Mouse (Mus musculus) MEL (cell line): ENCODE results near the gene Tmed6. TPM values are rescaled to one million over a fixed set of nuclear protein-coding genes. Genes with fewer than 3 reads are reported as not detected.

Source experiments
- DNase-seq: peaks from one replicate; pipeline ENCODE4 v3.0.0; 2011; ENCODE audit warnings: low read depth, low spot score
- H3K27ac ChIP-seq: 2 replicates; pipeline ENCODE4 v1.5.1; 2012; ENCODE audit warnings: low read depth, mild to moderate bottlenecking, control low read depth, low read length, moderate library complexity; ENCODE audit not compliant: control insufficient read depth
- H3K27me3 ChIP-seq, 2 experiments: fragments of 150-350 bp in 1 of 2; sonication (generic) in 1 of 2; 2 replicates each; pipeline ENCODE4 v1.6.1; 2012; ENCODE audit warnings: low read length in 2 of 2, mild to moderate bottlenecking in 2 of 2, improper control_type of control experiment in 1 of 2, moderate library complexity in 1 of 2; ENCODE audit not compliant: insufficient read depth in 2 of 2, control insufficient read depth in 1 of 2
- H3K36me3 ChIP-seq, 2 experiments: 2 replicates each; pipeline ENCODE4 v1.6.1; 2012 to 2014; ENCODE audit warnings: low read length in 2 of 2, improper control_type of control experiment in 1 of 2, inconsistent platforms in 1 of 2, mild to moderate bottlenecking in 1 of 2; ENCODE audit not compliant: insufficient read depth in 2 of 2, control insufficient read depth in 1 of 2
- H3K4me1 ChIP-seq, 2 experiments: fragments of 150-350 bp in 1 of 2; sonication (generic) in 1 of 2; 2 replicates each; pipeline ENCODE4 v1.6.1; 2012; ENCODE audit warnings: low read length in 2 of 2, improper control_type of control experiment in 1 of 2, mild to moderate bottlenecking in 1 of 2; ENCODE audit not compliant: insufficient read depth in 2 of 2, control insufficient read depth in 1 of 2
- H3K4me3 ChIP-seq, 2 experiments: fragments of 150-350 bp in 1 of 2; sonication (generic) in 1 of 2; 2 replicates each; pipeline ENCODE4 v1.5.1; 2012; ENCODE audit warnings: low read depth in 2 of 2, low read length in 2 of 2, mild to moderate bottlenecking in 2 of 2, moderate library complexity in 2 of 2, control low read depth in 1 of 2, improper control_type of control experiment in 1 of 2; ENCODE audit not compliant: control insufficient read depth in 1 of 2, insufficient read depth in 1 of 2
- H3K79me2 ChIP-seq: 2 replicates; pipeline ENCODE4 v1.6.1; 2012; ENCODE audit warnings: mild to moderate bottlenecking, low read length, moderate library complexity; ENCODE audit not compliant: control insufficient read depth, poor library complexity, insufficient read depth
- H3K9ac ChIP-seq: 2 replicates; pipeline ENCODE4 v1.6.1; 2012; ENCODE audit warnings: low read depth, mild to moderate bottlenecking, control low read depth, low read length, moderate library complexity; ENCODE audit not compliant: control insufficient read depth, poor library complexity, severe bottlenecking
- H3K9me3 ChIP-seq: fragments of 150-350 bp; sonication (generic); replicated peaks from 2 replicates; pipeline ENCODE4 v1.6.1; 2012; ENCODE audit warnings: mild to moderate bottlenecking, low read length, improper control_type of control experiment, moderate library complexity; ENCODE audit not compliant: insufficient read depth
- CHD1 ChIP-seq: IDR thresholded peaks from 2 replicates; pipeline ENCODE4 v1.6.1; 2012; ENCODE audit warnings: low read depth, mild to moderate bottlenecking, inconsistent platforms, low read length, improper control_type of control experiment
- CTCF ChIP-seq, 3 experiments: IDR thresholded peaks in 2 of 3; conservative IDR thresholded peaks in 1 of 3; 2 replicates each; pipeline ENCODE4 v1.5.1; 2011 to 2012; ENCODE audit warnings: low read length in 3 of 3, low read depth in 2 of 3, mild to moderate bottlenecking in 2 of 3, improper control_type of control experiment in 1 of 3, inconsistent platforms in 1 of 3, mixed read lengths in 1 of 3, moderate library complexity in 1 of 3; ENCODE audit not compliant: control insufficient read depth in 1 of 3, insufficient read depth in 1 of 3, poor library complexity in 1 of 3, severe bottlenecking in 1 of 3
- E2F4 ChIP-seq: IDR thresholded peaks from 2 replicates; pipeline ENCODE4 v1.6.1; 2011; ENCODE audit warnings: low read depth, low read length, improper control_type of control experiment, borderline replicate concordance
- EP300 ChIP-seq, 2 experiments: IDR thresholded peaks; 2 replicates each; pipeline ENCODE4 v1.6.1; 2011; ENCODE audit warnings: improper control_type of control experiment in 2 of 2, low read length in 2 of 2, low read depth in 1 of 2, mild to moderate bottlenecking in 1 of 2
- ETS1 ChIP-seq: IDR thresholded peaks from 2 replicates; pipeline ENCODE4 v1.6.1; 2012; ENCODE audit warnings: low read depth, mild to moderate bottlenecking, inconsistent platforms, low read length, improper control_type of control experiment, moderate library complexity
- GATA1 ChIP-seq: IDR thresholded peaks from 2 replicates; pipeline ENCODE4 v1.6.1; 2011; ENCODE audit warnings: low read depth, low read length, improper control_type of control experiment
- MXI1 ChIP-seq: IDR thresholded peaks from 2 replicates; pipeline ENCODE4 v1.6.1; 2011; ENCODE audit warnings: mild to moderate bottlenecking, low read depth, low read length, improper control_type of control experiment
- MYB ChIP-seq: IDR thresholded peaks from 2 replicates; pipeline ENCODE4 v1.6.1; 2011; ENCODE audit warnings: mild to moderate bottlenecking, low read depth, low read length, improper control_type of control experiment
- RCOR1 ChIP-seq: IDR thresholded peaks from 2 replicates; pipeline ENCODE4 v1.6.1; 2012; ENCODE audit warnings: low read depth, mild to moderate bottlenecking, inconsistent platforms, low read length, improper control_type of control experiment
- SMC3 ChIP-seq: IDR thresholded peaks from 2 replicates; pipeline ENCODE4 v1.6.1; 2011; ENCODE audit warnings: low read depth, low read length, improper control_type of control experiment
- USF1 ChIP-seq: IDR thresholded peaks from 2 replicates; pipeline ENCODE4 v1.6.1; 2014; ENCODE audit warnings: low read depth, mild to moderate bottlenecking, inconsistent platforms, low read length, improper control_type of control experiment, moderate library complexity
- ZKSCAN1 ChIP-seq: IDR thresholded peaks from 2 replicates; pipeline ENCODE4 v1.6.1; 2012; ENCODE audit warnings: low read depth, mild to moderate bottlenecking, inconsistent platforms, low read length, improper control_type of control experiment, moderate library complexity
- ZMIZ1 ChIP-seq: IDR thresholded peaks from 2 replicates; pipeline ENCODE4 v1.6.1; 2012; ENCODE audit warnings: low read depth, mild to moderate bottlenecking, inconsistent platforms, low read length, improper control_type of control experiment, moderate library complexity
- polyA plus RNA-seq, 2 experiments: library from polyadenylated mRNA; stranded (reverse) in 1 of 2; unstranded in 1 of 2; fragments of >175 nt in 1 of 2; fragments of >200 nt in 1 of 2; gene quantifications; 2 replicates each; pipeline versions ENCODE4 v1.2.1 to v1.2.4; 2012; ENCODE audit warnings: low replicate concordance in 2 of 2, low read depth in 1 of 2; ENCODE audit not compliant: insufficient read length in 2 of 2, insufficient read depth in 1 of 2, missing spikeins in 1 of 2
- total RNA-seq: library from RNA; depleted of rRNA; stranded (reverse); fragments of 300-350 nt; gene quantifications from 2 replicates; pipeline ENCODE4 v1.2.3, GENCODE M21; 2012

The Tmed6 gene
- total and polyA plus RNA-seq, 3 experiments = not detected

DNA sequence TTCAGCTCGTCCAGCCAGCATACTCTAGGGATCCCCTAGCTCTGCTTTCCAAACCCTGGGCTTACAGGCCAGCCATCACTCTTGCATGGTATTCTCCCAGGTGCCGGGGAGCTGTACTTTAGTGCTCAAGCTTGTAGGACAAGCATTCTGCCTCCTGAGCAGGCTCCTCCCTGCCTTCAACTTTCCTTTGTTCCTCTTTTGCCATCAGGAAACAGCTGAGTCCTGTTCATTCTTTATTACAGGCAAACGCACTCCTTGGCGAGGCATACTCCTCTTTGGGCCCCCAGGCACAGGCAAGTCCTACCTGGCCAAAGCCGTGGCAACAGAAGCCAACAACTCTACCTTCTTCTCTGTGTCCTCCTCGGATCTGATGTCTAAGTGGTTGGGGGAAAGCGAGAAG is 24.8 kb downstream of the Tmed6 start:
- Histone ChIP-seq H3K9ac (no peak overlapping the region), H3K27me3 (no peaks in the 10 kb centered on the region), H3K27ac (no peak overlapping the region), H3K79me2 (0 out of 2 replicates have a peak, but pooled peaks cover 1% of the 10 kb centered on the region), H3K9me3 (no peaks in the 10 kb centered on the region), H3K4me1 (no peaks in the 10 kb centered on the region), H3K4me3 (no peak overlapping the region), H3K36me3 (peaks cover 0 to 17% of the 10 kb centered on the region in 2 experiments; a peak in 2 of 4 replicates)
- DNase-seq = peak; percentile 48
- TF ChIP-seq GATA1 = no peak
- 0 out of 2 replicates have a peak, but pooled peaks have one; percentile 6 for TF ChIP-seq ETS1
- no peak for TF ChIP-seq ZMIZ1
- TF ChIP-seq EP300 (IDR thresholded peaks at IDR 0.05; ENCODE audit: low read depth in 1 of 2, low read length in 2 of 2) = no peak

DNA sequence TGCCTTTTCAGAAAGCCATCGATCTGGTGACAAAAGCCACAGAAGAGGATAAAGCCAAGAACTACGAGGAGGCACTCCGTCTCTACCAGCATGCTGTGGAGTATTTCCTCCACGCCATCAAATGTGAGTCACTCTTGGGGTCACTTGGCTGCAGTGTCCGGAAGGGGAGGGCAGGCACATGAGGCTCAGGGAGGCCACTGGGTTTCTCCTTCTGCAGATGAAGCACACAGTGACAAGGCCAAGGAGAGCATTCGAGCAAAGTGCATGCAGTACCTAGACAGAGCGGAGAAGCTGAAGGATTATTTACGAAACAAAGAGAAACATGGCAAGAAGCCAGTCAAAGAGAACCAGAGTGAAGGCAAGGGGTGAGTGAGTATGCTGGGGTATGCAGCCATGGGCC is 28.8 kb downstream of the Tmed6 start:
- TF ChIP-seq MYB (no peak), ZKSCAN1 (no peak), CTCF (IDR thresholded peaks at IDR 0.05 in 2 of 3, conservative IDR thresholded peaks at IDR 0.05 in 1 of 3; ENCODE audit: control insufficient read depth in 1 of 3, insufficient read depth in 1 of 3, low read depth in 2 of 3, low read length in 3 of 3, poor library complexity in 1 of 3, severe bottlenecking in 1 of 3) (no peak), MXI1 (no peak), GATA1 (no peak), CHD1 (no peak), ZMIZ1 (no peak)
- H3K36me3 ChIP-seq = peaks cover 8 to 12% of the 10 kb centered on the region in 2 experiments
- no peaks in the 10 kb centered on the region for H3K27me3 ChIP-seq
- H3K9me3 ChIP-seq = no peaks in the 10 kb centered on the region
- no peak overlapping the region for H3K27ac ChIP-seq
- H3K4me3 ChIP-seq = no peak overlapping the region
- peaks cover 0 to 11% of the 10 kb centered on the region in 2 experiments; a peak in 3 of 4 replicates for H3K4me1 ChIP-seq
- DNase-seq = no peak
- peaks cover 9% of the 10 kb centered on the region for H3K79me2 ChIP-seq
- no peak overlapping the region for H3K9ac ChIP-seq

DNA sequence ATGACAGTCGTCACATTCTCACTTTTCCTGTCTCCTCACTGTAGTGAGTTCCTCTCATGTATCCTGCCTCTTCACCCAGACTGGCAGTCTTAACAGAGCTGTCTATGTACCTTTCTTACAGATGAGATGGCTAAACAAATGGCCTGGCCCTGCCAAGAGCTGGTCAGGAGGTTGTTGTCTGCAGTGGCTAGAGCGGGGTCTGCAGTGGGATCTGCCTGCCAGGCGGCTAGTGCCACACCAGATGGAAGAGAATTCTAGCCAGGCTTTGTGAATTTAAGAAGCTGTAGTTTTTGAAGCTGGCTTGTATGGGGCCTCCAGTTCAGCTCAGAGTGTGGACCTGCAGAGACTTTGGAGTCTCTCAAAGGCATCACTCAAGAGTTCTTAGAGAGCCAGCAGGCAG is 29.8 kb downstream of the Tmed6 start:
- Histone ChIP-seq H3K36me3 (peaks cover 3 to 13% of the 10 kb centered on the region in 2 experiments; a peak in 3 of 4 replicates), H3K27me3 (no peaks in the 10 kb centered on the region), H3K4me1 (peaks cover 0 to 11% of the 10 kb centered on the region in 2 experiments; a peak in 3 of 4 replicates), H3K9ac (no peak overlapping the region), H3K4me3 (no peak overlapping the region), H3K27ac (no peak overlapping the region), H3K79me2 (peaks cover 14% of the 10 kb centered on the region), H3K9me3 (no peaks in the 10 kb centered on the region)
- DNase-seq = no peak
- TF ChIP-seq SMC3 (no peak), CTCF (IDR thresholded peaks at IDR 0.05 in 2 of 3, conservative IDR thresholded peaks at IDR 0.05 in 1 of 3; ENCODE audit: control insufficient read depth in 1 of 3, insufficient read depth in 1 of 3, low read depth in 2 of 3, low read length in 3 of 3, poor library complexity in 1 of 3, severe bottlenecking in 1 of 3) (no peak), MYB (no peak), RCOR1 (no peak), E2F4 (no peak), USF1 (no peak)
